Mouse (Mus musculus) myocyte (in vitro differentiated cells): ENCODE measurements around the gene Entpd5.

Experiments
- POLR2A ChIP-seq: IDR thresholded peaks from one replicate; pipeline ENCODE4 v1.6.1; 2011; ENCODE audit warnings: low read depth, mild to moderate bottlenecking, control low read depth, moderate library complexity; ENCODE audit not compliant: insufficient read length
- POLR2AphosphoS2 ChIP-seq: IDR thresholded peaks from one replicate; pipeline ENCODE4 v1.6.1; 2011; ENCODE audit warnings: low read depth, control low read depth; ENCODE audit not compliant: insufficient read length
- SRF ChIP-seq: IDR thresholded peaks from one replicate; pipeline ENCODE4 v1.6.1; 2011; ENCODE audit warnings: low read depth; ENCODE audit not compliant: control insufficient read depth, insufficient read length

DNA sequence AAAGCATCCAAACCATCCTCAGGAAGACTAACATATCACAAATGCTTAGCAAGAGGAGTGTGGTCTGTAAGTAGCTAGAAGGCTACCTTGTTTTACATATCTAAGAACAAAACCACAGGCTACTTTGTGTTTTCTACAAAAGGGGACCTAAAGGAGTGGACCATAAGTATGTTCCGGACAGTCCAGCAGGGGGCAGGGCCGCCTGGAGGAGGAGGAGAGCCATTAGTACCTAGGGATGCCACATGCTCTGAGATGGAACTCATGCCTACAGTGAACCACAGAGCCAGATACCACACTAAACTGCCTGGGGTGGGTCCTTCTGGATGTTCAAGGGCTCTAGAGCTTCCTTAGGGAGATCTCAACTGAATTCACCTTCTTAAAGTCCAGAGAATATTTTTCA, 61.6 kb downstream of the Entpd5 start:
- TF ChIP-seq SRF (no peak), POLR2AphosphoS2 (no peak), POLR2A (no peak)
